Mouse (Mus musculus): ENCODE measurements at regions not wholly inside any gene's neighbourhood (a gene's known extent, or its start where the extent isn't known, plus 50 kb on each side); places are given as distances from the start of the nearest gene placed in this dataset.

- no peak for TF ChIP-seq ZNF384 (IDR thresholded peaks at IDR 0.05; ENCODE audit: low read depth, low read length)
- no peak for TF ChIP-seq ZMIZ1 (IDR thresholded peaks at IDR 0.05; ENCODE audit: low read depth, low read length)
- TF ChIP-seq ELF1 (IDR thresholded peaks at IDR 0.05; ENCODE audit: low read depth, low read length), result no peak
- no peak for TF ChIP-seq CHD1 (IDR thresholded peaks at IDR 0.05; ENCODE audit: low read depth, low read length)
- TF ChIP-seq USF1 (IDR thresholded peaks at IDR 0.05; ENCODE audit: low read depth, low read length), result no peak
- TF ChIP-seq EP300 (IDR thresholded peaks at IDR 0.05; ENCODE audit: low read length), result no peak
- no peak for TF ChIP-seq SIN3A (IDR thresholded peaks at IDR 0.05; ENCODE audit: low read length)
- TF ChIP-seq UBTF (IDR thresholded peaks at IDR 0.05; ENCODE audit: low read depth, low read length), result no peak
- TF ChIP-seq CTCF (conservative IDR thresholded peaks at IDR 0.05 in 1 of 2, IDR thresholded peaks at IDR 0.05 in 1 of 2; ENCODE audit: low read depth in 2 of 2, low read length in 2 of 2), result no peak
- no peak for TF ChIP-seq HCFC1 (IDR thresholded peaks at IDR 0.05; ENCODE audit: low read depth, low read length)
- no peak for TF ChIP-seq POLR2A (IDR thresholded peaks at IDR 0.05; ENCODE audit: low read depth, low read length)
- no peak for TF ChIP-seq BHLHE40 (IDR thresholded peaks at IDR 0.05; ENCODE audit: low read depth, low read length)
- no peak for TF ChIP-seq NELFE (IDR thresholded peaks at IDR 0.05; ENCODE audit: low read depth, low read length)
- no peak for TF ChIP-seq MAX (IDR thresholded peaks at IDR 0.05; ENCODE audit: low read length)
These were observed 752.0 kb upstream of the Castor2 start for GRCm38 (mm10) chr5:133347516-133347915.

Data from CH12.LX (cell line).